Mouse (Mus musculus) heart, embryonic 11.5 days (tissue): Measurements from ENCODE around the gene Hba-a2. TPM values are rescaled to one million over a fixed set of nuclear protein-coding genes. Genes with fewer than 3 reads are reported as not detected.
"Not testable (repeated sequence)": the region's sequence is repeated elsewhere in the genome, so short reads cannot be mapped to it uniquely, and the experiment has no call there.

ENCODE experiments used
- ATAC-seq: fragments of 200-750 bp; cut with Nextera tagmentation; replicated peaks from 2 replicates; pipeline ENCODE4 v1.8.0; 2017; ENCODE audit warnings: moderate library complexity; ENCODE audit not compliant: insufficient number of reproducible peaks, low FRiP score, low TSS enrichment
- H3K27ac ChIP-seq: fragments of 300-500 bp; sonication (generic); 2 replicates; pipeline ENCODE4 v1.5.1; 2014; ENCODE audit warnings: mild to moderate bottlenecking, low read depth, low read length
- H3K27me3 ChIP-seq: fragments of 300-500 bp; sonication (generic); 2 replicates; pipeline ENCODE4 v1.6.1; 2014; ENCODE audit warnings: mild to moderate bottlenecking, low read length, mixed read lengths; ENCODE audit not compliant: control insufficient read depth, insufficient read depth
- H3K36me3 ChIP-seq: fragments of 300-500 bp; sonication (generic); 2 replicates; pipeline ENCODE4 v1.6.1; 2014; ENCODE audit warnings: mild to moderate bottlenecking, low read length, moderate library complexity, mixed read lengths; ENCODE audit not compliant: control insufficient read depth, insufficient read depth
- H3K4me1 ChIP-seq: fragments of 300-500 bp; sonication (generic); 2 replicates; pipeline ENCODE4 v1.6.1; 2014; ENCODE audit warnings: low read length; ENCODE audit not compliant: control insufficient read depth, insufficient read depth
- H3K4me2 ChIP-seq: fragments of 300-500 bp; sonication (generic); 2 replicates; pipeline ENCODE4 v1.6.1; 2014; ENCODE audit warnings: mild to moderate bottlenecking, moderate library complexity
- H3K4me3 ChIP-seq: fragments of 300-500 bp; sonication (generic); 2 replicates; pipeline ENCODE4 v1.5.1; 2014; ENCODE audit warnings: low read depth, low read length
- H3K9ac ChIP-seq: fragments of 300-500 bp; sonication (generic); 2 replicates; pipeline ENCODE4 v1.6.1; 2014; ENCODE audit warnings: mild to moderate bottlenecking, low read depth, low read length, moderate library complexity
- H3K9me3 ChIP-seq: fragments of 300-500 bp; sonication (generic); replicated peaks from 2 replicates; pipeline ENCODE4 v1.6.1; 2016; ENCODE audit warnings: low read length; ENCODE audit not compliant: control insufficient read depth
- WGBS: fragments of 180-500 bp; shearing (Covaris S2); extraction: QIAGEN DNeasy Blood & Tissue Kit; methylation state at CpG from one replicate; pipeline ENCODE4 v1.1.7; 2014; ENCODE audit not compliant: insufficient replicate concordance; 5-methylcytosine and 5-hydroxymethylcytosine counted together
- polyA plus RNA-seq: library from polyadenylated mRNA; unstranded; fragments of >200 nt; fragmentation: Nextera tagmentation; extraction: Ambion mirVana; gene quantifications from 2 replicates; pipeline ENCODE4 v1.2.1, GENCODE M21; 2014

The Hba-a2 gene
- polyA plus RNA-seq, 1 experiment from 2014 or later, result 22,217 TPM

DNA sequence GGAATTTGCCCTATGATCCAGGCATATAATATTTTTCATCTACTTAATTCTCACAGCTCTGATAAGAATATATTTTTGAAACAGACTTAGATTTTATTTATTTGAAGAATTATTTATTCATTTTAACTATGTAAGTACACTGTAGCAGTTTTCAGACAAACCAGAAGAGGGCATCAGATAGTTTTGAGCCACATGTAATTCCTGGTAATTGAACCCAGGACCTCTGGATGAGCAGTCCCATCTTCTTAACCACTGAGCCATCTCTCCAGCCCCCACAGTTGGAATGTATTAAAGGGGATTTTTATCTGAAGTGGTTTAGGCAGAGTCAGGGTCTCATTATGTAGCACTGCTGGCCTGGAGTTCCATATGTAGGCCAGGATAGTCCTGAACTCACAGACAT is 10.4 kb upstream of the Hba-a2 start:
- not testable (repeated sequence) for ATAC-seq, H3K9me3 ChIP-seq, H3K36me3 ChIP-seq, H3K4me2 ChIP-seq, H3K4me1 ChIP-seq, H3K4me3 ChIP-seq, H3K9ac ChIP-seq
- Histone ChIP-seq H3K27me3 (peaks cover 18% of the 10 kb centered on the region), H3K27ac (0 out of 2 replicates have a peak overlapping the region, but pooled peaks have one; percentile 10)

GRCm38 (mm10) chr11:32286695-32287492 is 9.4 kb upstream of the Hba-a2 start, which contains the start of gene Hbq1b:
Hbq1b (plus strand) TSS chr11:32286965.
- H3K27me3 ChIP-seq, result peaks cover 15% of the 10 kb centered on the region
- not testable (repeated sequence) for H3K36me3 ChIP-seq, H3K4me1 ChIP-seq, H3K9me3 ChIP-seq
- H3K27ac ChIP-seq, result peak within 1 kb of the TSS; percentile 54; the same call in 1 of the 2 replicates
- WGBS, result 17% methylated on average over 30 of the region's 33 CpGs
- peak within 1 kb of the TSS; percentile 52 for H3K4me2 ChIP-seq
- peak within 1 kb of the TSS; percentile 59 for H3K9ac ChIP-seq
- peak; percentile 32; the same call in 1 of the 2 replicates for ATAC-seq
- H3K4me3 ChIP-seq, result peak within 1 kb of the TSS; percentile 39

GRCm38 (mm10) chr11:32287493-32287825 is 8.8 kb upstream of the Hba-a2 start:
- Histone ChIP-seq H3K27ac (peak overlapping the region; percentile 54; the same call in 1 of the 2 replicates), H3K4me3 (peak overlapping the region; percentile 39), H3K36me3 (no peaks in the 10 kb centered on the region), H3K27me3 (peaks cover 15% of the 10 kb centered on the region), H3K4me1 (no peaks in the 10 kb centered on the region), H3K9ac (peak overlapping the region; percentile 59), H3K9me3 (no peaks in the 10 kb centered on the region), H3K4me2 (peak overlapping the region; percentile 52)
- no peak for ATAC-seq
- 53% methylated on average over 9 of the region's 9 CpGs for WGBS

GRCm38 (mm10) chr11:32292819-32293218 is 3.5 kb upstream of the Hba-a2 start:
- not testable (repeated sequence) for ATAC-seq, H3K4me1 ChIP-seq, H3K27me3 ChIP-seq, H3K4me3 ChIP-seq, H3K36me3 ChIP-seq, H3K27ac ChIP-seq, H3K9me3 ChIP-seq, H3K9ac ChIP-seq
- WGBS, result 69% methylated on average over 4 of the region's 4 CpGs
- H3K4me2 ChIP-seq, result 0 out of 2 replicates have a peak overlapping the region, but pooled peaks have one; percentile 16

DNA sequence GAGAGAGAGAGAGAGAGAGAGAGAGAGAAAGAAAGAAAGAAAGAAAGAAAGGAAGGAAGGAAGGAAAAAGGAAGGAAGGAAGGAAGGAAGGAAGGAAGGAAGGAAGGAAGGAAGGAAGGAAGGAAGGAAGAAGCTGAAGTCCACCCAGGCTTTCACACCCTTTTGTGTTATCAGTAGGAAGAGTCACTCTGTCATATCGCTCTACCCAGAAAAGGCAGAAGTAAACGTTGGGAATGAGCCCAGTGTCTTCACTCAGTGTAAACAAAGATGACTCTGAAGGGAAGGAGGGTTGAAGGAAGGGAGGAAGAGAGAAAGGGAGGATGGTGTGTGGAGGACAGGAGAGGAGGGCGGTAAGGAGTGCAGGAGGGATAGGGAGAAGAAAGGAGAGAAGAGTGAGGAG is 2.8 kb upstream of the Hba-a2 start:
- not testable (repeated sequence) for ATAC-seq, H3K4me1 ChIP-seq
- peak overlapping the region; percentile 24; the same call in 1 of the 2 replicates for H3K4me2 ChIP-seq

DNA sequence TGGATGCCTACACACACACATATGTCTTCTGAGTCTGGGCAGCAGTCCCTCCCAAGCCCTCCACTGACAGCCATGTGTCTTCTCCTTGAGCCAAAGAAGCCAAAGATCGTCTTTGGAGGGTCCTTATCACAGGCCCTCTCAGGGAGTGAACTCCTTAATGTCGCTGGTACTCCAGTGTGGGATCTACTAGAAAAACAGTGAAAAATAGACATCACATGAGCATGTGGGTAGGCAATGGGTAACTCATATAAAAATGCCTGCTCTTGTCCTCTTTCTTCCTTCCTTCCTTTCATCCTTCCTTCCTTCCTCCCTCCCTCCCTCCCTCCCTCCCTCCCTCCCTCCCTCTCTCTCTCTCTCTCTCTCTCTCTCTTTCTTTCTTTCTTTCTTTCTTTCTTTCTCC is 1.1 kb downstream of the Hba-a2 start:
- not testable (repeated sequence) for H3K36me3 ChIP-seq, ATAC-seq, H3K9me3 ChIP-seq, H3K27ac ChIP-seq, H3K4me2 ChIP-seq, H3K4me1 ChIP-seq, H3K9ac ChIP-seq, H3K4me3 ChIP-seq
- H3K27me3 ChIP-seq, result peaks cover 11% of the 10 kb centered on the region
- WGBS, result 26% methylated on average over 2 of the region's 2 CpGs

More for the DNA sequence above, 2.8 kb upstream of the Hba-a2 start:
- not testable (repeated sequence) for H3K9me3 ChIP-seq, H3K36me3 ChIP-seq, H3K4me3 ChIP-seq, H3K27me3 ChIP-seq
- 54% methylated on average over 3 of the region's 3 CpGs for WGBS
- 0 out of 2 replicates have a peak overlapping the region, but pooled peaks have one; percentile 1 for H3K9ac ChIP-seq
- peak overlapping the region; percentile 66 for H3K27ac ChIP-seq

GRCm38 (mm10) chr11:32297866-32298531 is 1.7 kb downstream of the Hba-a2 start:
- H3K27ac ChIP-seq, result no peak overlapping the region
- no peak overlapping the region for H3K9ac ChIP-seq
- 76% methylated on average over 1 of the region's 1 CpGs for WGBS
- H3K4me1 ChIP-seq, result no peaks in the 10 kb centered on the region
- no peaks in the 10 kb centered on the region for H3K9me3 ChIP-seq
- peaks cover 11% of the 10 kb centered on the region for H3K27me3 ChIP-seq
- H3K36me3 ChIP-seq, result no peaks in the 10 kb centered on the region
- no peak for ATAC-seq
- H3K4me3 ChIP-seq, result no peak overlapping the region
- H3K4me2 ChIP-seq, result no peak overlapping the region; the same call in 1 of the 2 replicates

- H3K4me1 ChIP-seq, result no peaks in the 10 kb centered on the region
- no peak overlapping the region for H3K27ac ChIP-seq
- WGBS, result 91% methylated on average over 2 of the region's 2 CpGs
- no peak for ATAC-seq
- H3K9ac ChIP-seq, result no peak overlapping the region
- H3K4me2 ChIP-seq, result no peak overlapping the region; the same call in 1 of the 2 replicates
- no peak overlapping the region for H3K4me3 ChIP-seq
- no peaks in the 10 kb centered on the region for H3K36me3 ChIP-seq
- H3K9me3 ChIP-seq, result no peaks in the 10 kb centered on the region
- H3K27me3 ChIP-seq, result peaks cover 11% of the 10 kb centered on the region
Observed at GRCm38 (mm10) chr11:32298532-32298918, 2.2 kb downstream of the Hba-a2 start.
